Mouse (Mus musculus): ENCODE results near the gene Scyl1. TPM values are rescaled to one million over a fixed set of nuclear protein-coding genes. Genes with fewer than 3 reads are reported as not detected.

Gene Scyl1
- total RNA-seq, 1 experiment = 55.6 TPM

DNA sequence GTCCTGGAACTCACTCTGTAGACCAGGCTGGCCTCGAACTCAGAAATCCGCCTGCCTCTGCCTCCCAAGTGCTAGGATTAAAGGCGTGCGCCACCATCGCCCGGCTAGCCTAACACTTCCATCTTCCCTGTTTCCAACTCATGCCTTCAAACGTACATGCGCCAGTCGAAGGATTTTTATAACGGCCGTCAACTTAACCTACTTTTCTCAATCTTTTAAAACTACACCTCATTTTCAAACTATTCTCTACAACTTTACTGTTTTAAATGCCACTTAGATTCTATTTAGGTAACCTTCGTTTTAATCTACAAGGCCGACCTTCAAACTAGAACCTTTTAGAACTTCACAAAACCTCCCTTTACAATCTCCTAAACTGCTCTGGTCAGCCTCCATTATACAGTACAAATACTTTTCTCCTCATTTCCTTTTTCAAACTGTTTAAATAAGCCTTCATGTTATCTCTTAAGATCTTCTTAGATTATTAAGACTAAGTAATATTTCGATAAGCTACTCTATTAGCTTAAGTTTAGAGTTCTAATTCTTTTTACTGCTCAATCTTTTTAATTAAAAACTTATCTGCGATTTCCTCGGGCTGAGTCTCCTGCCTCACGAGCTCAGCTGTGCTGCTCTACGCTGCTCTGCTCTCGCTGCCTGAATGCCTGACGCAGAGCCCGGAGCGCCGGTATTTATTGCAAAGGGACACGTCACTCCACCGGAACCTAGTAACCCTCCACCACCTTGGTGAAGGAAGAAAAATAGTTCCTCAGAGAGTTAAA lies 31.0 kb upstream of the Scyl1 start:
- Histone ChIP-seq H3K9me3 (ENCODE audit: control insufficient read depth, insufficient read depth, low read depth, low read length) (no peaks in the 10 kb centered on the region), H3K27ac (ENCODE audit: insufficient read depth, low read depth, low read length, poor library complexity, severe bottlenecking) (peak overlapping the region; percentile 98), H3K4me3 (ENCODE audit: insufficient read depth in 1 of 2, low read depth in 1 of 2, low read length in 2 of 2, poor library complexity in 1 of 2, severe bottlenecking in 1 of 2) (peak overlapping the region; percentile 51 to 77), H3K9ac (ENCODE audit: insufficient read depth, low read depth, low read length, poor library complexity, severe bottlenecking) (peak overlapping the region; percentile 87), H3K4me1 (ENCODE audit: control insufficient read depth in 2 of 2, insufficient read depth in 2 of 2, low read length in 2 of 2, poor library complexity in 1 of 2) (peaks cover 0 to 4% of the 10 kb centered on the region in 2 experiments; a peak in 3 of 4 replicates), H3K36me3 (ENCODE audit: control insufficient read depth, insufficient read depth, low read length, poor library complexity, severe bottlenecking) (peaks cover 35% of the 10 kb centered on the region)
- in situ Hi-C loops (cut with MboI; ENCODE audit: low sequenced_read_pairs in 2 of 2, unreplicated experiment in 2 of 2) = no loop called here
- peak; percentile 95 for DNase-seq (ENCODE audit: low read depth, low spot score)
- no peak for TF ChIP-seq HCFC1 (IDR thresholded peaks at IDR 0.05; ENCODE audit: borderline replicate concordance, insufficient read depth, low read length)
- no peak for TF ChIP-seq ZC3H11A (IDR thresholded peaks at IDR 0.05; ENCODE audit: borderline replicate concordance, low read depth, low read length)
- TF ChIP-seq ZNF384 (IDR thresholded peaks at IDR 0.05; ENCODE audit: low read depth, low read length) = no peak
- no peak for TF ChIP-seq CHD2 (IDR thresholded peaks at IDR 0.05; ENCODE audit: low read depth, low read length)
- no peak for TF ChIP-seq MAFK (IDR thresholded peaks at IDR 0.05; ENCODE audit: insufficient read depth, low read depth, low read length)

DNA sequence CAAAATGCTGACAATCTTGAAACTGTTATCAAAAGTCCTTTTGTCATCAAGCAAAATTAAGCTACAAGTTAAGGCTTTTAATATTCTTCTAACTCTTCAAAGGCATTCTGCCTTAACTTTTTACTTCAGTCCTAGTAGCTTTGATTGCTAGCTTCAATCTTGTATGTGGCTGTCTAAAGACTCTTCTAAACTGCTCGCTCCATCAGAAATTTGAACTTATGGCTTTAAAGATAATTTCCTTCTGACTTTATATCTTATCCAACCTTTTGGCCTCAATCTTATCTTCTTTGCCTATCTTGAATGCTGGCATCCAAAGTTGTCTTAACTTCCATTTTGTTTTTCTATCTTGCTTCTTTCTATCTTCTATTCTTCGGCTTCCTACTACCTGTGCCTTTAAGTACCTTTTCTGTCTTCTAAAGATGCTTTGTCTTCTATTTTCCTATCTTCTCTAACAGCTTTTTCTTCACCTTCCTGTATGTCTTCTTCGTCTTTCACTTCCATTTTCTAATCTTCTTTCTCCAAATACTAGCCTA lies 30.3 kb upstream of the Scyl1 start:
- Histone ChIP-seq H3K27ac (ENCODE audit: insufficient read depth, low read depth, low read length, poor library complexity, severe bottlenecking) (peak overlapping the region; percentile 87), H3K9ac (ENCODE audit: insufficient read depth, low read depth, low read length, poor library complexity, severe bottlenecking) (peak overlapping the region; percentile 87), H3K4me1 (ENCODE audit: control insufficient read depth in 2 of 2, insufficient read depth in 2 of 2, low read length in 2 of 2, poor library complexity in 1 of 2) (peaks cover 0 to 4% of the 10 kb centered on the region in 2 experiments; a peak in 2 of 4 replicates), H3K4me3 (ENCODE audit: insufficient read depth in 1 of 2, low read depth in 1 of 2, low read length in 2 of 2, poor library complexity in 1 of 2, severe bottlenecking in 1 of 2) (peak overlapping the region; percentile 51 to 77), H3K9me3 (ENCODE audit: control insufficient read depth, insufficient read depth, low read depth, low read length) (no peaks in the 10 kb centered on the region), H3K36me3 (ENCODE audit: control insufficient read depth, insufficient read depth, low read length, poor library complexity, severe bottlenecking) (peaks cover 40% of the 10 kb centered on the region)
- no peak for DNase-seq (ENCODE audit: low read depth, low spot score)
- TF ChIP-seq ZC3H11A (IDR thresholded peaks at IDR 0.05; ENCODE audit: borderline replicate concordance, low read depth, low read length) (no peak), MAFK (IDR thresholded peaks at IDR 0.05; ENCODE audit: insufficient read depth, low read depth, low read length) (no peak), CHD2 (IDR thresholded peaks at IDR 0.05; ENCODE audit: low read depth, low read length) (no peak), HCFC1 (IDR thresholded peaks at IDR 0.05; ENCODE audit: borderline replicate concordance, insufficient read depth, low read length) (no peak), ZNF384 (IDR thresholded peaks at IDR 0.05; ENCODE audit: low read depth, low read length) (no peak)
- in situ Hi-C loops (cut with MboI; ENCODE audit: low sequenced_read_pairs in 2 of 2, unreplicated experiment in 2 of 2) = no loop called here

DNA sequence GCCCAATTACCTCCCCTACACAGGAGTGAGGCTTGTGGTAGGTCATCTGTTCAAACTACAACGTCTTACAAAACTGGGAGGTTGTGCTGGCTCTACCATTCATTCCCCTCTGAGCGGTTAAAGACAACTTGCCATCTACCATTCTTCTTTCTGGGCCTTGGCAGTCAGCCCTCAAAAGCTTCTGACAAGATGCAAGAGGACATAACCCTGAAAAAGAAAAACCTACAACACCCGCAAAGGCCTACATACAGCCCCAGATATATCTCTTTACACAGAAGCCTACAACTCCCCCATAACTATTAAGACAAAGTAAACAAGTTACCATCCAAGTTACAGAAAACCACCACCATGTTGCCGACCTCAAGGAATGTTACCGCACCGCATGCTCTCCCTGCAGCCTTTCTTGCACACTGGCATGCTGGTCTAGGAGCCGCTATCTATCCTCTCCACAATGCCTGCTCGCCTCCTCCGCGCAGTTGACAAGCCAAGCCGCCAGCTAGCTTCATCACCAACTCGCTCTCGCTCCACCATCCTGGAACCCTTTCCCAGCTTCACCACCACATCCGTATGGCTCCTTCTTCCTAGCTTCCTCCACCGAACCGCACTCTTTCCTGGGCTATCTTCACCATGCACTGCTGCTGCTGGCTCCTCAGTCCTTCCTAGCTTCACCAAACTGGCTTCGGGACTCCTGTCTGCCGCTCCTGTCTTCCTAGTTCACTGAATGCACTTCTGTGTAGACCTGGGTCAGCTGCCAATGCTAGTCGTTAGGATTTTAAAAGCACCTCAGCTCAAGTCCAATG lies 29.6 kb upstream of the Scyl1 start:
- no peak for DNase-seq (ENCODE audit: low read depth, low spot score)
- TF ChIP-seq MAFK (IDR thresholded peaks at IDR 0.05; ENCODE audit: insufficient read depth, low read depth, low read length) (no peak), ZNF384 (IDR thresholded peaks at IDR 0.05; ENCODE audit: low read depth, low read length) (no peak), HCFC1 (IDR thresholded peaks at IDR 0.05; ENCODE audit: borderline replicate concordance, insufficient read depth, low read length) (no peak), CHD2 (IDR thresholded peaks at IDR 0.05; ENCODE audit: low read depth, low read length) (no peak), ZC3H11A (IDR thresholded peaks at IDR 0.05; ENCODE audit: borderline replicate concordance, low read depth, low read length) (no peak)
- Histone ChIP-seq H3K9ac (ENCODE audit: insufficient read depth, low read depth, low read length, poor library complexity, severe bottlenecking) (peak overlapping the region; percentile 83), H3K9me3 (ENCODE audit: control insufficient read depth, insufficient read depth, low read depth, low read length) (no peaks in the 10 kb centered on the region), H3K36me3 (ENCODE audit: control insufficient read depth, insufficient read depth, low read length, poor library complexity, severe bottlenecking) (peaks cover 44% of the 10 kb centered on the region), H3K4me1 (ENCODE audit: control insufficient read depth in 2 of 2, insufficient read depth in 2 of 2, low read length in 2 of 2, poor library complexity in 1 of 2) (peaks cover 0 to 4% of the 10 kb centered on the region in 2 experiments; a peak in 2 of 4 replicates), H3K4me3 (ENCODE audit: insufficient read depth in 1 of 2, low read depth in 1 of 2, low read length in 2 of 2, poor library complexity in 1 of 2, severe bottlenecking in 1 of 2) (peak overlapping the region; percentile 51 to 77), H3K27ac (ENCODE audit: insufficient read depth, low read depth, low read length, poor library complexity, severe bottlenecking) (peak overlapping the region; percentile 78)
- in situ Hi-C loops (cut with MboI; ENCODE audit: low sequenced_read_pairs in 2 of 2, unreplicated experiment in 2 of 2) = no loop called here

DNA sequence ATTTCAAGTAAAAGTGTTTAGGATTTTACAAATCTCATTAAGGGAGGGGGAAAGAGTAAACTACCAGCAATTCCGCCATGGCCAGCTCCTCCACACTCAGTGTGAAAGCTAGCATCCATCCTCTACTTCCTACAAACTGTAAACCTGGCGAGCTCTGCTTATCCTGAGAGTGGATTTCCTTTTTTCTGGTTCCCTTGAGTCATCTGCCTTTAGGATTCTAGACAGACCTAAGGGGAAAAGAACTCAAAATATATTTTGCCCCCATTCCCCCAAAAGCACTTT lies 29.1 kb upstream of the Scyl1 start:
- in situ Hi-C loops (cut with MboI; ENCODE audit: low sequenced_read_pairs in 2 of 2, unreplicated experiment in 2 of 2) = no loop called here
- DNase-seq (ENCODE audit: low read depth, low spot score) = no peak
- Histone ChIP-seq H3K27ac (ENCODE audit: insufficient read depth, low read depth, low read length, poor library complexity, severe bottlenecking) (no peak overlapping the region; the same call in 1 of the 2 replicates), H3K9ac (ENCODE audit: insufficient read depth, low read depth, low read length, poor library complexity, severe bottlenecking) (peak overlapping the region; percentile 83), H3K4me3 (ENCODE audit: insufficient read depth in 1 of 2, low read depth in 1 of 2, low read length in 2 of 2, poor library complexity in 1 of 2, severe bottlenecking in 1 of 2) (peak overlapping the region; percentile 51 to 77), H3K4me1 (ENCODE audit: control insufficient read depth in 2 of 2, insufficient read depth in 2 of 2, low read length in 2 of 2, poor library complexity in 1 of 2) (peaks cover 0 to 3% of the 10 kb centered on the region in 2 experiments; a peak in 2 of 4 replicates), H3K9me3 (ENCODE audit: control insufficient read depth, insufficient read depth, low read depth, low read length) (no peaks in the 10 kb centered on the region), H3K36me3 (ENCODE audit: control insufficient read depth, insufficient read depth, low read length, poor library complexity, severe bottlenecking) (peaks cover 44% of the 10 kb centered on the region)
- TF ChIP-seq CHD2 (IDR thresholded peaks at IDR 0.05; ENCODE audit: low read depth, low read length) (no peak), HCFC1 (IDR thresholded peaks at IDR 0.05; ENCODE audit: borderline replicate concordance, insufficient read depth, low read length) (no peak), MAFK (IDR thresholded peaks at IDR 0.05; ENCODE audit: insufficient read depth, low read depth, low read length) (no peak), ZNF384 (IDR thresholded peaks at IDR 0.05; ENCODE audit: low read depth, low read length) (no peak), ZC3H11A (IDR thresholded peaks at IDR 0.05; ENCODE audit: borderline replicate concordance, low read depth, low read length) (no peak)

Data from ES-E14 (cell line).